Mouse (Mus musculus): ENCODE data around the gene Casq2.

Casq2 gene

GRCm38 (mm10) chr3:102086283-102086682, at the start of gene Casq2:
Gene Casq2 (plus strand): TSS chr3:102086415.
- DNase-seq (ENCODE audit: low spot score in 2 of 2), result no peak

- no peak for DNase-seq (ENCODE audit: low spot score in 2 of 2)
Observed at GRCm38 (mm10) chr3:102037806-102038205, 48.4 kb upstream of the Casq2 start.

DNA sequence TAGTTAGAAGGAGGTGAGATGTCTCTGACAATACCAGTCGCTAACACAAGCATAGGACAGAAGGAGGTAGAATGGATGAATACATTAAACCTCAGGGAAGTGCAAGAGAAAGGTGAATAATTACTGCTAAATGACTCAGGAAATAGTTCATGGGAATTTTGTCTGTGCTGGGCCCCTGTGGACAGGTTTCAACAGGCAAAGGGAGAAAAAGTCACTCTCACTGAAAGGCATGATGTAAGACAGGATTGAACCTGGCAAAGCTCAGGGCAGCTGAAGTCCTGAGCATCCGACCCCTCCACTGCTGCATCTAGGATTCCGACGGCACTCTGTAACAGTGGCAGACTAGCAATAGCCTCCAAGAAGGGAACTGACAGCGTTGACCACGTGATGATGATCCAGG, 47.6 kb upstream of the Casq2 start:
- no peak for DNase-seq (ENCODE audit: low spot score in 2 of 2)

DNA sequence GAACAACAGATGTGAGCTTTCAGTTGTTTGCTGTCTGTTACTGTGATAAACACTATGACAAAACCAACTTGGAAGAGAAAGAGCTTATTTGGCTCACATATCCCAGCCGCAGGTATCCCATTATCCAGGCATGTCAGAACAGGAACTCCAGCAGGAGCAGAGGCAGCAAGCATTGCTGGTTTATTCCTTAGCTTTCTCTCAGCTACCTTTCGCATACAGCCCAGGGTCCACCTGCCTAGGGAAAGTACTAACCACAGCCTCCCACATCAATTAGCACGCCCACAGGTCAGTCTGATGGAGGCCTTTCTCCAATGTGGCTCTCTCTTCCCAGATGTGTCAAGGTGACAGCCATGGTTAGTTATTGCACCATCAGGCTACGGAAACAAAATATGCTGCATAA, 44.6 kb upstream of the Casq2 start:
- DNase-seq (ENCODE audit: low spot score in 2 of 2), result no peak

DNA sequence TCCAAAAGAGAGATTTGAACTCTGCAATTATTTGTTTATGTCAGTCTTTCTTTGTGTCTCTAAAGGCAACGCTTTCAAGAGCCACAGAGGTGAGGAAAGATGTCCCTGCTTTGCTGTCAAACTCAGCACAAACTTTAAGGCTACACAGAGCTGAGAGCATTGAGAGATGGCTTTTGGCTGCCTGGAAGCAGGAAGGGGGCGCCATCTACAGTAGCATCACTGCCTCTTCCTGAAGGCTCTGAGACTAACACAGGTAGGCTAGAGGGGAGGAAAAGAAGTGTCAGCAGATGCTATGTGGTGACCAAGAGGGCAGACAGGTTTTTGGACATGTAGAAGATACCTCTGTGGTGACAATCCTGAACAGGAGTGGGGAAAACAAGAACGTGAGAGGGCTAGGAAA, 41.1 kb upstream of the Casq2 start:
- DNase-seq (ENCODE audit: low spot score in 2 of 2), result no peak

- DNase-seq (ENCODE audit: low spot score in 2 of 2), result no peak
Observed at GRCm38 (mm10) chr3:102047532-102047931, 38.7 kb upstream of the Casq2 start.

DNA sequence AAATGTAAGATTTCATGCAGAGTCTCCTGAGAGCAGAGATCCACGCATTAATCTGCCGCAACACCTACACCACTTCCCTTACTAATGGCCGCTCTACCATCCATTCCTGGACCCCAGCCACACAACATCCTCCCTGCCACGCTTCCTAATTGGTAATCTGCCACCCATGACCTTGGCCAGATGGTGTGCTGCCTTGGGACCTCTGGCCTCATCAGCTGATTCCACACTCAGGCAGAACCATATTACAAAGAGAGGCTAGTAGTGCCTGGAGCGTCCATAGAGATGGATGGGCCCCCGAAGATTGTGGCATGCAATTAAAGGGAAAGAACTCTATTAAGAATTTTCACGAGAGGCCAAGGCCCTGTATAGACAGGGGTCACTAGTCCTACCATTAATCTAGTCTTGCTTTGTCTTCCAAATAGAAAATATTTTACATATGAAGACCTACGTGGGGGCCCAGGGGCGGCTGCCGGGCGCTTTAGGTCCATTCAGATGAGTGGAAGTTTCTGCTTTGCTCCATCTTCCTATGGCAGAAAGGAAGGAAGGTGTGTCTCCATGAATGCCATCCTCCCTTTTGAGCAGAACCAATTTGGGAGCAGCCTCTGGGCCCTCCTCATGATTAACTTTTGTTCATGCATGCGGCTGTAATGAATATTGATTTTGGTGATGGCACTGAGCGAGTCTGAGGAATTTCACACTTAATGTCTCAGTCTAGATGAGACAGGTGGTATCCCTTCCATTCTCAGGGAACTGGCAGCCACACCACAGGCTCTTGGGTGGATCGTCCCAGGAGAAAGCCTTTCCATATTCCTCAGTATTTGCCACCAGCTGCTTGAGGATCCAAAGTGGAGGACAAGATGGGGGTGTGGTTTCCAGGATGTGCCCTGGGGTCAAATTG, 36.8 kb upstream of the Casq2 start:
- DNase-seq (ENCODE audit: low spot score in 2 of 2), result peak in 1 of 2 experiments; percentile 8

GRCm38 (mm10) chr3:102052036-102052435, 34.2 kb upstream of the Casq2 start:
- no peak for DNase-seq (ENCODE audit: low spot score in 2 of 2)

- no peak for DNase-seq (ENCODE audit: low spot score in 2 of 2)
Observed at GRCm38 (mm10) chr3:102053293-102053692, 32.9 kb upstream of the Casq2 start.

DNA sequence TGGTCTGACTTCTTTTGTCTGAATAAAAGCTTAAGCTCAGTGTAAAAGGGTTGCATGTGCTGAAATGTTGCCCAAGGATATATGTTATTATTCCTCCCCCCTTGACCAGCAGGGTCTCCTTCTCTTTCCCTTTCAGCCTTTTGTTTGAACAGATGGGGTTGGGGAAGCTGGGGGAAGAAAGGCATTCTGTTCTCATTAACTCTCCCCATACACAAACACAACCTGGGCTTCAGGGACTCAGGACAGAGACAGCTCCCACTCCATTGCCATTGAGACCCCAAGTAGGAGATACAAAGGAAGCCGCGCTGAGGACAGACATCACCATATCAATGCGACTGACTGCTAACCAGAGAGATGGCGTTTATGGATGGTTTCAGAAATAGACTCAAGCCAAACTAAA, 30.3 kb upstream of the Casq2 start:
- no peak for DNase-seq (ENCODE audit: low spot score in 2 of 2)

GRCm38 (mm10) chr3:102060065-102060464, 26.1 kb upstream of the Casq2 start:
- DNase-seq (ENCODE audit: low spot score in 2 of 2), result no peak

- DNase-seq (ENCODE audit: low spot score in 2 of 2), result peak; percentile 32 to 75
Observed at GRCm38 (mm10) chr3:102061923-102062670, 24.1 kb upstream of the Casq2 start.

- no peak for DNase-seq (ENCODE audit: low spot score in 2 of 2)
Observed at GRCm38 (mm10) chr3:102062671-102063010, 23.6 kb upstream of the Casq2 start.

DNA sequence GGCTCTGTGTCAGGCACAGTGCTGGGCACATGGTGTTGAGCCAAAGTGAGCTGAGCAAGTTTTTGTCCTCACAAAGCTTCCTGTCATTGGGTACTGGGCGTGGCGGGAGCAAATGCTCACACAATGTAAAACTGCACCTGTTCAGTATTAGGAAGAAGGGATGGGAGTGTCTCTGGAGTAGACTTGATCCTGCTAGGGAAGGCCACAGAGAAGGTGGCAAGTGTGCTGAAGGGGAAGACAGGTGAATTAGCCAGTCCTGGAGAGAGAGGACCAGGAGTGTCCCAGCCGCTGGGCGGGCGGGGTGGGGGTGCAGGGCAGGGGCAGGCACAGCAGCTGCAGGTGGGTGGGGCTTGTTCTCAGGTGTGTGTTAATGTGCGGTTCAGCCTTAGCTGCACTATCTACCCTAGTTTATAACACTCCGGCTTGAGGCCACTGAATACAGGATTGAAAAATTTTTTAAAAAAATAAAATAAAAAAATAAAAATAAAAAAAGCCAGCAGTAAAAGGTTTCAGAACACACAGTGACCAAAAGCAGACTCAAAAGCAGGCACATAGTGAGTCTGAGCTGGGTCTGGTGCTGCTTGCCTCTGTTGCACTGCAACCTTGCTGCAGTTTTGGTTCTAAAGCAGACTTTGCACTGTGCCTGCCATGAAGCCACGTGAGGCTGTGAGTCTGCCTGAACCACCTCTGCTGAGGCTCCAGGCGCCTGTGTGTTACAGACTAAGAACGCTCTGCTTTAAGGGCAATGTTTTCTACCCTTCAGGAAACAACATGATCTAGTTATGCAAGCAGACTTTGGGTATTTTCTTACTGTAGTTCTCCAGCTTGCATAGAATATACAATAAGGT, 22.7 kb upstream of the Casq2 start:
- no peak for DNase-seq (ENCODE audit: low spot score in 2 of 2)

DNA sequence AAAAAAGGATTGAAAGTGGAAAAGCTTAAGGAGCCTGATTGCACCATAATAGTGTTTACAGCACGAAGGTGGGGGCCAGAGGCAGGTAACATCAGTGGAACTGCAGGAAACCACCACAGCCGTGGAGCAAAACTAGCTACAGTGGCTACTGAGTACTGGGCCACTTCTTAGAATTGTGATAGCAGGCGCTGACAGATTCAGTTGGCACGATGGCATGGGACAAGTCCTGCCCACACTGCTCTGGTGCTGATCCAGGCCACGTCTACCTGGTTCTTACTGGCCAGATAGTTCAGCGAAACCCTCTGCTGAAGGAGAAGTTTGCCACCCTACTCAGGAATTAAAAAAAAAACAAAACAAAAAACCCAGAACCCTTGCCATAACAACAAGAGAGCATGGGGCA, 21.6 kb upstream of the Casq2 start:
- no peak for DNase-seq (ENCODE audit: low spot score in 2 of 2)

- no peak for DNase-seq (ENCODE audit: low spot score in 2 of 2)
Observed at GRCm38 (mm10) chr3:102067306-102067705, 18.9 kb upstream of the Casq2 start.

DNA sequence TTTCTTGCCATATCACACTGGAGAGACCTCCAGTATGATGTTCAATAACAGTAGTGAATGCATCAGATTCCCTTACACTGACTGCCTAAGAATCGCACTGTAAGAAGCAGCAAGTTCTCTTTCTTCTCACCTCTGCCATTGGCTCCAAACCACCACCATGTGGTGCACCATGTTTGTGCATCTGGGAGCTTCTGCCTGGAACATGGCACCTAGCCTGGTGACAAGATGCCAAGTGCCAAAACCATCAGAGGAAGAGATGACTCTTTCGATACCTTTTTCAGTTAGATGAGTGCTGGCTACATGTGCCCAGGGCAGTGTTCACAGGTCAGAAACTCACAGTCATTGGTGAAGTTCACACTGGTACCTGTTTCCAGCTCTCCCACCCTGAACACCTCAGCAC, 18.4 kb upstream of the Casq2 start:
- DNase-seq (ENCODE audit: low spot score in 2 of 2), result no peak

GRCm38 (mm10) chr3:102069260-102069659, 17.0 kb upstream of the Casq2 start:
- DNase-seq (ENCODE audit: low spot score in 2 of 2), result no peak

DNA sequence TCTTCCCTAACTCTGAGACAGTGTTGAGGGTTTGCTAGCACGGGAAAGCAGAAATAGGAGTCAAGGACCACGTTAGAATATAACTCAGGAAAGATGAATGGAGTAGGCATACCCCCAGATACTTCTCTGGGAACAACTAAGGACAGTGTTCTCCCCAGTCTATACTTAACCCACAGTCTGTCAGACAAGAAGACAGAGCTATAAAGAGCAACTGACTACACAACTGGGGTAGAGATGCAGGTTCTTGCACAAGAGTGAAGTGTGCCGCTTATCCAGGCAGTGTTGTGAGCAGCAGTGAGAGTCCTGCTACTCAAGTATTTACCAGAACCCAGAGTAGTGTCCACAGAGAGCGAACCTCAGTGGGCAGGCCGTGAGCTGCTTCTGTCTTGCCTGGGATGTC, 16.5 kb upstream of the Casq2 start:
- DNase-seq (ENCODE audit: low spot score in 2 of 2), result no peak

- DNase-seq (ENCODE audit: low spot score in 2 of 2), result no peak
Observed at GRCm38 (mm10) chr3:102070360-102070759, 15.9 kb upstream of the Casq2 start.

DNA sequence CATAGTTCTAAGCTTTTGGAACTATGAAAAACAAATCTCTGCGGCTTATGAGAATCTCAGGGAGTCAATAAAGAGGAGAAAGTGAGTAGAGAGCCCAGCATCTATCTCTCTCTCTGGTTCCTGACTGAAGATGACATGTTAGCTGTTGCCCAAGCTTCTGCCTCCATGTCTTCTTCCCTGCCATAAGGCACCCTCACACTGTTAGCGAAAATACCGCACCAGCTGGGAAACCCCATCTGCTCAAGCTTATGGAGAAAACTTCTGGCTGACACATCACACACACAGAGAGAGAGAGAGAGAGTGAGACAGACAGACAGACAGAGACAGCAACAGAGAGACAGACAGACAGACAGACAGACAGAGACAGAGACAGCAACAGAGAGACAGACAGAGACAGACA, 15.2 kb upstream of the Casq2 start:
- DNase-seq (ENCODE audit: low spot score in 2 of 2), result no peak

- no peak for DNase-seq (ENCODE audit: low spot score in 2 of 2)
Observed at GRCm38 (mm10) chr3:102079413-102079812, 6.8 kb upstream of the Casq2 start.

Measured in spleen, postnatal 4 days (tissue).